Mouse (Mus musculus): Measurements from ENCODE around the gene Pnlip.
A peak's percentile ranks its signal among the peaks of the same experiment; 100 is the strongest.

The Pnlip gene

DNA sequence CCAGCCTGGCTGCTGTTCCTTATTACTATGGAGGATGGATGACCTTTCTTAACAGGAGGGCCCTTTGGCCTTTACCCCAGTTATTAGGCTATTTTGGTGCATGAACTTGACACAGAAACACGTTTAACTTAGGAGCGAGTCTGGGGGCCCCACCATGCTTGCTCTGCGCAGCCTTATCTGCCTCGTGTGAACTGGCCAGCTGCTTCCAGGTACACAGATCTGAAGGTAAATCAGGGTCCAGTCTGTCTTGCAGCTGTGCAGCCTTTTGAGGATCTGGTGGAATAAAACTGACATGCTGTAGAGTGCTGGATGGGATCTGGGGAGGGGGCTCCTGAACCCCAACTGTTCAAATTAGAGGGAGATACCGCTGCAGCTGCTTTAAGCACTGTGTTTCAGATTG lies 75.5 kb downstream of the Pnlip start:
- no peak for DNase-seq

DNA sequence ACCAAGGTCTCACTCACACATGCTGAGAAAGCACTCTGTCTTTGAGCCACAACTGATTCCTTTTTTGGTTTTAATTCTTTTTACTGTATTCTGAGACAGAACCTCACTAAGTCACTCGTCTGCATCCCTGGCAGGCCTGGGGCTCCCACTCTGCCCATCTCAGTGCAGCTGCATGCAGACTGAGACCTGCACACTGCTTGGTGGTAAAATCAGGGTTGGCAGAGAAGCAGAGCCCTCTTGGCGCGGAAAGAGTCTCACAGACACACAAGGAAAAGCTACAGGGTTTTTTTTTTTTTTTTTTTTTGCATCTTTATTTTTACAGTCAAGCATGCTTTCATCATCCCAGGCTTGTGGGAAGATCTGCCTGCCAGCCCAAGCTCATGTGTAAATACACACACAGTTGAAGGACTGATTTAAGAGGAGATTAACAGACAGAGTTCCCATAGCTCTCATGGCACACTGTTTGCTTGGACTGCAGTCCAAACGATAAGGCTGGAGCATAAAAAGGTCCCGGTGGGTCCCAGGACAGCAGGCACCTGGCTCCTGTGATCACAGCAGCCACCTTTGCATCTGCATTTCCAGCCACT lies 76.2 kb downstream of the Pnlip start, which contains the start of gene Pnliprp1:
Gene Pnliprp1, plus strand, starts transcription at position 443 of the 587 bp plus-strand sequence.
- peak; percentile 23 for DNase-seq
